14 mouse cellular contexts compared by ENCODE assay signal in genomic region chr2:179971891-179972290, GRCm38 (mm10).
"Had no signal": no experiment of that assay in that cellular context is flagged by ENCODE, and none has a peak within 500 bp of the region (broad histone marks: within the 10 kb centered on the region; RNA-seq: fewer than 3 reads in every experiment).

No protein-coding gene starts in this region.

- H3K27ac ChIP-seq: kidney, postnatal 0 days; layer of hippocampus, adult 2 months; left cerebral cortex, adult 2 months; limb, embryonic 10.5 days; liver, embryonic 14.5 days; midbrain, embryonic 10.5 days had no signal

- H3K9ac ChIP-seq: liver, embryonic 14.5 days had no signal

- H3K36me3 ChIP-seq: limb, embryonic 10.5 days; midbrain, embryonic 10.5 days had no signal

- ATAC-seq: lung, postnatal 0 days had no signal

- H3K9me3 ChIP-seq: limb, embryonic 10.5 days; midbrain, embryonic 10.5 days had no signal

- H3K4me3 ChIP-seq: layer of hippocampus, adult 2 months; left cerebral cortex, adult 2 months; limb, embryonic 10.5 days; myocyte had no signal

- DNase-seq: kidney, adult 11 months; kidney, adult 9 months; kidney, postnatal 36 days; lung, adult 2 months; midbrain, embryonic 14.5 days; thymus, postnatal 4 days had no signal
